Mouse (Mus musculus): Measurements from ENCODE around the gene Grb10. TPM values are rescaled to one million over a fixed set of nuclear protein-coding genes. Genes with fewer than 3 reads are reported as not detected.

The Grb10 gene
- polyA plus RNA-seq, 1 experiment, result 5.3 TPM

- Histone ChIP-seq H3K27me3 (ENCODE audit: control insufficient read depth, insufficient read depth, low read length) (no peaks in the 10 kb centered on the region), H3K4me1 (ENCODE audit: control insufficient read depth, insufficient read depth, insufficient read length) (no peaks in the 10 kb centered on the region), H3K36me3 (ENCODE audit: control insufficient read depth, insufficient read depth, low read length) (no peaks in the 10 kb centered on the region), H3K27ac (ENCODE audit: insufficient read depth, low read length) (no peak overlapping the region), H3K4me3 (ENCODE audit: extremely low read depth, insufficient read depth, insufficient read length) (no peak overlapping the region)
- no peak for DNase-seq (ENCODE audit: low read depth in 1 of 2, low spot score in 2 of 2)
- TF ChIP-seq CTCF (IDR thresholded peaks at IDR 0.05; ENCODE audit: extremely low read depth, insufficient read depth, insufficient read length, insufficient replicate concordance) (no peak), POLR2A (IDR thresholded peaks at IDR 0.05; ENCODE audit: low read depth, low read length) (no peak)
- 78% methylated on average over 11 of the region's 11 CpGs for WGBS
Measured at GRCm38 (mm10) chr11:11932102-11932789, 106.2 kb downstream of the Grb10 start.

DNA sequence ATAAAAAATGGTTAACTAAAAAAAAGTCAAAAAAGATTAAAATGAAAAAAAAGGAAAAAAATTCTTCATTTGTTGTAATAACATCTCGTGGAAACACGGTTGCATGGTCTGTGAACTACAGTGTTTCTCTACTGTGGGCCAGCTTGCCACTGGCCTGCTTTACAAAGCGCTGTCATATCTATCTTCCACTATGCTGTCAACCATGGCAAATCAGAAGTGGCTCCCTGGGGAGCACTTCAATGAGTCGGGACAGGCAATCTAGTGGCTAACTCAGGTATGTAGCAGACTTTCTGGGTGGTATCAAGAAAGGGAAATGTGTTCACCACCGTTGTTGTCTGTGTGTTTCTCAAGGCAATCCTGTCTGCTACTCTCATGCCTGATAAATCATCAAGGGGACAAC, 106.8 kb downstream of the Grb10 start:
- no peaks in the 10 kb centered on the region for H3K4me1 ChIP-seq (ENCODE audit: control insufficient read depth, insufficient read depth, insufficient read length)
- no peak overlapping the region for H3K4me3 ChIP-seq (ENCODE audit: extremely low read depth, insufficient read depth, insufficient read length)
- no peak overlapping the region for H3K27ac ChIP-seq (ENCODE audit: insufficient read depth, low read length)
- TF ChIP-seq POLR2A (IDR thresholded peaks at IDR 0.05; ENCODE audit: low read depth, low read length) (no peak), CTCF (IDR thresholded peaks at IDR 0.05; ENCODE audit: extremely low read depth, insufficient read depth, insufficient read length, insufficient replicate concordance) (no peak)
- H3K27me3 ChIP-seq (ENCODE audit: control insufficient read depth, insufficient read depth, low read length), result no peaks in the 10 kb centered on the region
- 69% methylated on average over 5 of the region's 5 CpGs for WGBS
- no peak for DNase-seq (ENCODE audit: low read depth in 1 of 2, low spot score in 2 of 2)
- no peaks in the 10 kb centered on the region for H3K36me3 ChIP-seq (ENCODE audit: control insufficient read depth, insufficient read depth, low read length)

DNA sequence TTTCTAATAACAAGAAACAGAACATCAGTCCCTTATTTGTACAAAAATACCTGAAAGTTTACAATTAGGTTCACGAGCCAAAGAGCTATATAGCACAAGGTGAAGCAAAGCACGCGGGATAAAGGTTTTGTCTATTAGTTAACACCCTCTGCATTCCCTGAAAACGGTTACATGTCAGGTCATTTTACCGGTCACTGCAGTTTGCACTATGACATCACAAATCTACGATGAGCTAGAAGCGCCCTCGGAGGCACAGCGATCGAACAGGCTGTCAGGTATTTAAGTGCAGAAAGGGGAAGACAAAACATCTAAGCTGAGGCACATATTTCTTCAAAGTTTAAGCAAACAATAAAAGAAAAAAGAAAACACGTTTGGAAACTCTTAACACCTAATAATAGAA, 108.0 kb downstream of the Grb10 start:
- DNase-seq (ENCODE audit: low read depth in 1 of 2, low spot score in 2 of 2), result no peak
- WGBS, result 90% methylated on average over 11 of the region's 11 CpGs
- H3K4me1 ChIP-seq (ENCODE audit: control insufficient read depth, insufficient read depth, insufficient read length), result no peaks in the 10 kb centered on the region
- no peaks in the 10 kb centered on the region for H3K36me3 ChIP-seq (ENCODE audit: control insufficient read depth, insufficient read depth, low read length)
- no peak overlapping the region for H3K27ac ChIP-seq (ENCODE audit: insufficient read depth, low read length)
- TF ChIP-seq POLR2A (IDR thresholded peaks at IDR 0.05; ENCODE audit: low read depth, low read length) (no peak), CTCF (IDR thresholded peaks at IDR 0.05; ENCODE audit: extremely low read depth, insufficient read depth, insufficient read length, insufficient replicate concordance) (no peak)
- H3K4me3 ChIP-seq (ENCODE audit: extremely low read depth, insufficient read depth, insufficient read length), result no peak overlapping the region
- no peaks in the 10 kb centered on the region for H3K27me3 ChIP-seq (ENCODE audit: control insufficient read depth, insufficient read depth, low read length)

- TF ChIP-seq CTCF (IDR thresholded peaks at IDR 0.05; ENCODE audit: extremely low read depth, insufficient read depth, insufficient read length, insufficient replicate concordance) (no peak), POLR2A (IDR thresholded peaks at IDR 0.05; ENCODE audit: low read depth, low read length) (no peak)
- Histone ChIP-seq H3K4me3 (ENCODE audit: extremely low read depth, insufficient read depth, insufficient read length) (no peak overlapping the region), H3K27ac (ENCODE audit: insufficient read depth, low read length) (no peak overlapping the region), H3K36me3 (ENCODE audit: control insufficient read depth, insufficient read depth, low read length) (no peaks in the 10 kb centered on the region), H3K27me3 (ENCODE audit: control insufficient read depth, insufficient read depth, low read length) (no peaks in the 10 kb centered on the region), H3K4me1 (ENCODE audit: control insufficient read depth, insufficient read depth, insufficient read length) (no peaks in the 10 kb centered on the region)
- DNase-seq (ENCODE audit: low read depth in 1 of 2, low spot score in 2 of 2), result no peak
- WGBS, result 88% methylated on average over 3 of the region's 3 CpGs
Measured at GRCm38 (mm10) chr11:11929059-11929458, 109.4 kb downstream of the Grb10 start.

DNA sequence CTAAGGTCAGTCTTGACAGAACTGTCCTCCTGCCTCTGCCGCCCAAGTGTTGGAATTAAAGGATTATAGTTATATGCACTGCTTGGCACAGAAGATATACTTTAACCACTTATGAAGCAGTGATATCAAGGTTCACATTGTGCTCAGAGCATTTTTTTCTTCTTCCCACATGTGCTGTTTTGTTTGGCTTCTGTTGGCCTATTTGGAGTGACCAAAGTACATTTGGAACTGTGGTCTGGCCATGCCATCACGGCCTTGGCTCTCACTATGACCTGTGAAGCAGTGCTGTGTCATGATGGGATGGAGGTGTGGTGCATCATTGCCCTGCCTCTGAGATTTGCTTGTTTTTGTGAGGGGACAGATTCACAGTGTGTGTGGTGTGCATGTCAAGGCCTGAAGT, 109.9 kb downstream of the Grb10 start:
- Histone ChIP-seq H3K4me3 (ENCODE audit: extremely low read depth, insufficient read depth, insufficient read length) (no peak overlapping the region), H3K27ac (ENCODE audit: insufficient read depth, low read length) (no peak overlapping the region), H3K4me1 (ENCODE audit: control insufficient read depth, insufficient read depth, insufficient read length) (no peaks in the 10 kb centered on the region), H3K36me3 (ENCODE audit: control insufficient read depth, insufficient read depth, low read length) (no peaks in the 10 kb centered on the region), H3K27me3 (ENCODE audit: control insufficient read depth, insufficient read depth, low read length) (no peaks in the 10 kb centered on the region)
- TF ChIP-seq CTCF (IDR thresholded peaks at IDR 0.05; ENCODE audit: extremely low read depth, insufficient read depth, insufficient read length, insufficient replicate concordance) (no peak), POLR2A (IDR thresholded peaks at IDR 0.05; ENCODE audit: low read depth, low read length) (no peak)
- WGBS, result 84% methylated on average over 2 of the region's 2 CpGs
- no peak for DNase-seq (ENCODE audit: low read depth in 1 of 2, low spot score in 2 of 2)

- TF ChIP-seq CTCF (IDR thresholded peaks at IDR 0.05; ENCODE audit: extremely low read depth, insufficient read depth, insufficient read length, insufficient replicate concordance) (no peak), POLR2A (IDR thresholded peaks at IDR 0.05; ENCODE audit: low read depth, low read length) (no peak)
- DNase-seq (ENCODE audit: low read depth in 1 of 2, low spot score in 2 of 2), result no peak
- WGBS, result 68% methylated on average over 3 of the region's 3 CpGs
Measured at GRCm38 (mm10) chr11:11923900-11924299, 114.6 kb downstream of the Grb10 start.

DNA sequence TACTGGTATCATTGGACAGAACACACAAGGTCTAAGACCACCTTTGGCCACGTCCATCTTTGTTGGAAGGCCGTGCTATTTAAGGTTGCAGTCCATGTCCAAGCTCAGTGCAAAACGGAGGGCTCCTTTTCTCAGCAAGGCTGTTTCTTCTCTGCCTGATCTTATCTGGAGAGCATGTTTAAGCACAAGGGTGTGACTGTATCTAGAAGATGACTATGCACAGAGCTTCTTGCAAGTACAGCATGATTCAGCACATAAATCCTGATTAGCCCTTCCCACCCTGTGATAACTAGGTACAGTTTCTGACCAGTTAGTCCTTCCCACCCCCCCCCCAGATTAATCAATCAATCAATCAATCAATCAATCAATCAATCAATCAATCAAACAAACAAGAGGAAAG, 115.1 kb downstream of the Grb10 start:
- Histone ChIP-seq H3K36me3 (ENCODE audit: control insufficient read depth, insufficient read depth, low read length) (no peaks in the 10 kb centered on the region), H3K4me3 (ENCODE audit: extremely low read depth, insufficient read depth, insufficient read length) (no peak overlapping the region), H3K27ac (ENCODE audit: insufficient read depth, low read length) (no peak overlapping the region), H3K27me3 (ENCODE audit: control insufficient read depth, insufficient read depth, low read length) (no peaks in the 10 kb centered on the region), H3K4me1 (ENCODE audit: control insufficient read depth, insufficient read depth, insufficient read length) (no peaks in the 10 kb centered on the region)
- TF ChIP-seq POLR2A (IDR thresholded peaks at IDR 0.05; ENCODE audit: low read depth, low read length) (no peak), CTCF (IDR thresholded peaks at IDR 0.05; ENCODE audit: extremely low read depth, insufficient read depth, insufficient read length, insufficient replicate concordance) (no peak)
- WGBS, result 81% methylated on average over 3 of the region's 3 CpGs
- no peak for DNase-seq (ENCODE audit: low read depth in 1 of 2, low spot score in 2 of 2)

More at GRCm38 (mm10) chr11:11923900-11924299, 114.6 kb downstream of the Grb10 start:
- Histone ChIP-seq H3K27ac (ENCODE audit: insufficient read depth, low read length) (no peak overlapping the region), H3K4me3 (ENCODE audit: extremely low read depth, insufficient read depth, insufficient read length) (no peak overlapping the region), H3K36me3 (ENCODE audit: control insufficient read depth, insufficient read depth, low read length) (no peaks in the 10 kb centered on the region), H3K27me3 (ENCODE audit: control insufficient read depth, insufficient read depth, low read length) (no peaks in the 10 kb centered on the region), H3K4me1 (ENCODE audit: control insufficient read depth, insufficient read depth, insufficient read length) (no peaks in the 10 kb centered on the region)
